Mouse (Mus musculus): ENCODE measurements around the gene Rbfox1.

- TF ChIP-seq CTCF (IDR thresholded peaks at IDR 0.05; ENCODE audit: low read depth, low read length) (no peak), EP300 (IDR thresholded peaks at IDR 0.05; ENCODE audit: insufficient read depth, low read depth, low read length) (no peak)
Observed at GRCm38 (mm10) chr16:7201816-7202215, 1316.7 kb downstream of the Rbfox1 start.
